Mouse (Mus musculus): ENCODE measurements around the gene Gm10100.
"Not testable (repeated sequence)": the region's sequence is repeated elsewhere in the genome, so short reads cannot be mapped to it uniquely, and the experiment has no call there.

Gene Gm10100

DNA sequence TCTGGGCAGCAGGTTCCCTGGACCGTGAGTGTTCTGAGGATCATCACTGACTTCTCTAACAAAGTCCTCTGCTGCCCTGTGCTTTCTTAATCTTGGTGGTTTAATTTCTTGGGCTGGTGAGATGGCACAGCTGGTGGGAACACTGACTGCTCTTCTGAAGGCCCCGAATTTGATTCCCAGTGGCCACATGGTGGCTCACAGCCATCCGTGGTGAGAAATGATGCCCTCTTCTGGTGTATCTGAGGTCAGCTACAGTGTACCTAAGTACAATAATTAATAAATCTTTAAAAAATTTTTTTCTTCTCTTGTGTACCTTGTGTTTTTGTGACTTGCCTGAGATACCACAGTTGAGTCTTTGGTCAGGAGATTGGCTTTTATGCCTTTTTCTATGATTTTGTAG, 26.0 kb downstream of the Gm10100 start:
- not testable (repeated sequence) for DNase-seq (ENCODE audit: low read depth)

DNA sequence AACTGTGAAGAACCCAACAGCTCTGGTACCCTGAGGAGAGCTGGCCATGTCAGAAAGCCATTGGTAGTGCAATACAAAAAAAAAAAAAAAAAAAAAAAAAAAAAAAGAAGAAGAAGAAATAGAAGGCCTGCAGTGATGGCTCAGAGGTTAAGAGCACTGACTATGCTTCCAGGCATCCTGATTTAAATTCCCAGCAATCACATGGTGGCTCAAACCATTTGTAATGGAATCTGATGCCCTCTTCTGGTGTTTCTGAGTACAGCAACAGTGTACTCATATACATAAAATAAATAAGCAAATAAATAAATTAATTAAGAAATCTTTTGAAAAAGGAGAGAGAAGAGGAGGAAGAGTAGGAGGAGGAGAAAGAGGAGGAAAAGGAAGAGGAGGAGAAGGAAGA, 27.2 kb downstream of the Gm10100 start:
- DNase-seq (ENCODE audit: low read depth), result no peak

DNA sequence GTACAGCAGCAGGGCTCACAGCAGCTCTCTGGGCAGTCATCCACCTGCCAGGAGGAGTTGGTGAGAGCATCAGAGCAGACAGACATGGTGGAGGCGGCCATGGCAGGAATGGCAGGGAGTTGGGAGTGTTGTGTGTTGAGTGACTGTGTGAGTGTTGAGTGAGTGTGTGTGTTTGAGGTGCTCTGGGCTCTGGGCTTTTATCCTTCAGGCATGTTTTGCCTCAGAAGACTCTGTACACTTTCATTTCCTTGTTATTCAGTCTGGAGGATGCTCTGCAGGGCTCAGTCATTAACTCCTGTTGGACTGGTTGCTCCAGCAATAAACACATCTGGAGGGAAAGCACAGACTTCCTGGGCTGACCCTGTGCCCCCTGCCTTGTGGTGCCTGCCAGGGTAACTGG, 33.3 kb downstream of the Gm10100 start, which contains the start of gene Gm3233:
TSS of gene Gm3233 (minus strand) at position 101 of the 400 bp plus-strand sequence.
- not testable (repeated sequence) for DNase-seq (ENCODE audit: low read depth)

DNA sequence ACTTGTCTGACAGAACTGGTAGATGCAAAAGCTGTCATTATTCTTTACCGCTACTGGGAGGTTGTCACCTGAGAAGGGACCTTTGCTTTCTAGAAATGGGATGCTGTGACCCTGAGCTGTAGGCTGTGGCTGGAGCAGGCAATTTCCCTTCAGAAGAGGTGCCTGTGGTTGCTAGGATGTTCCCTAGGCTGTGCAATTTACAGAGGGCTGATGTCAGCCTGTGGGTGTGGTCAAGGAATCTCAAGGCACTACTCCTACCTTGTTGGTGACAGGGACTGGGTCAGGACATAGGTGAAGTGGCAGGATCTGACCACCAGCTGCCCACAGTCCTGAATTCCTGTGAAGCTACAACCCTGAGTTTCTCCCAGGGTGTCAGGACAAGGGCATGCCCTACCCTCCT, 43.4 kb downstream of the Gm10100 start:
- no peak for DNase-seq (ENCODE audit: low read depth)

DNA sequence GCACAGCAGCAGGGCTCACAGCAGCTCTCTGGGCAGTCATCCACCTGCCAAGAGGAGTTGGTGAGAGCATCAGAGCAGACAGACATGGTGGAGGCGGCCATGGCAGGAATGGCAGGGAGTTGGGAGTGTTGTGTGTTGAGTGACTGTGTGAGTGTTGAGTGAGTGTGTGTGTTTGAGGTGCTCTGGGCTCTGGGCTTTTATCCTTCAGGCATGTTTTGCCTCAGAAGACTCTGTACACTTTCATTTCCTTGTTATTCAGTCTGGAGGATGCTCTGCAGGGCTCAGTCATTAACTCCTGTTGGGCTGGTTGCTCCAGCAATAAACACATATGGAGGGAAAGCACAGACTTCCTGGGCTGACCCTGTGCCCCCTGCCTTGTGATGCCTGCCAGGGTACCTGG, 44.9 kb downstream of the Gm10100 start, which contains the start of gene Gm3238:
TSS of gene Gm3238 (minus strand) at position 101 of the 400 bp plus-strand sequence.
- DNase-seq (ENCODE audit: low read depth), result not testable (repeated sequence)

DNA sequence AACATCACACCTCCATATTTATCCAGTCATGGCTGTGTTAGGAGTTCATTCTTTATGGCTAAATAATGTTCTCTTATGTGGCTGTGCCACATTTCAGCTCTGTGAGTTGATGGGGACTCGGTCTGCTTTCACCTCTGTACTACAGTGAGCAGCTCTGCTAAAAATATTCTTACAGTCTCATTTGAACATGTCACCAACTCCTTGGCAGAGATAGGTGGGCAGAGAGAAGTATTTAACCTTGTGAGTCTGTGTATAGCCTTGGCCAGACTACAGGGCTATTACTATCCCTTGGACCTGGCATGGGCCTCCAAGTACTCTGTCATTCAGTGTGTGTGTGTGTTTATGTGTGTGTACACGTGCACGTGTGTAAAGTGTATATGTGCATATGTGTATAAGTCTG, 45.9 kb downstream of the Gm10100 start:
- not testable (repeated sequence) for DNase-seq (ENCODE audit: low read depth)
